Mouse (Mus musculus) heart, postnatal 0 days (tissue): ENCODE measurements at regions not wholly inside any gene's neighbourhood (a gene's known extent, or its start where the extent isn't known, plus 50 kb on each side); places are given as distances from the start of the nearest gene placed in this dataset.

Experiments
- CTCF ChIP-seq: IDR thresholded peaks from 2 replicates; pipeline ENCODE4 v1.5.1; 2016; ENCODE audit warnings: antibody characterized with exemption, control low read depth, low read depth
- EP300 ChIP-seq: IDR thresholded peaks from 2 replicates; pipeline ENCODE4 v1.6.1; 2016; ENCODE audit warnings: antibody characterized with exemption, low read depth

DNA sequence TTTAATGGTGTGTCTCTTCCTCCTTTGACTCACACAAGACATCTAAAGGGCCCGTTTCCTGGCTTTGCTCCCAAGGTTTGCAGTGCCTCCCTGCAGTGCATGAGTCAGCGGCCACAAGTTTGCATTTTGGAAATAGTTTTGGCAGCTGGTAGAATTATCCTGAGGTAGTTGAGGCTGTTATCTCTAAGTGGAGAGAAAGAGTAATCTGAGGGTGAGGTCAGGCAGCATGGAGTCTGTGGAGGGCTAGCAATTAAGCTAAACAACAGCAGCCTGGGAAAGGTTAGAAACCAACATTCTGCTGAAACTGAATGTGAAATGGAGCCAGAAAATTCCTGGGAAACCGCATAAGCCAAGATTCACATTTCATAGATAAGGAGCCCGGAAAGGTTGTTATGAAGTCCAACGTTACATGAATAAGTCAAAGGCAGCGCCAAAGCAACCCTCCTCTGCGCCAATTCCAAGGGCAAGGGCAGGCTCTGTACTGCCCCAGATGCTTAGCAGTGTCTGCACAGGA lies 318.5 kb downstream of the Dchs2 start:
- TF ChIP-seq CTCF = no peak
- peak; percentile 55 for TF ChIP-seq EP300
